Mouse (Mus musculus): ENCODE results near the gene Yeats2. TPM values are rescaled to one million over a fixed set of nuclear protein-coding genes. Genes with fewer than 3 reads are reported as not detected.

Yeats2 gene
- polyA plus RNA-seq, 1 experiment from 2014 or later = 39.7 TPM

- H3K9me3 ChIP-seq (ENCODE audit: control insufficient read depth, low read length) = no peaks in the 10 kb centered on the region
- WGBS = 92% methylated on average over 4 of the region's 4 CpGs
- no peak overlapping the region for H3K4me2 ChIP-seq (ENCODE audit: low read depth)
- no peak for ATAC-seq (ENCODE audit: insufficient read depth, low FRiP score, low TSS enrichment)
- H3K9ac ChIP-seq (ENCODE audit: low read length) = no peak overlapping the region
- DNase-seq (ENCODE audit: low spot score) = no peak
- no peaks in the 10 kb centered on the region for H3K27me3 ChIP-seq (ENCODE audit: control insufficient read depth, insufficient read depth, low read length)
- no peak overlapping the region for H3K27ac ChIP-seq (ENCODE audit: low read depth, low read length)
- H3K36me3 ChIP-seq (ENCODE audit: control insufficient read depth, insufficient read depth, low read length) = peaks cover 13% of the 10 kb centered on the region
- no peak overlapping the region for H3K4me3 ChIP-seq (ENCODE audit: low read depth, low read length)
- H3K4me1 ChIP-seq (ENCODE audit: control insufficient read depth, insufficient read depth, low read length) = no peaks in the 10 kb centered on the region
Measured at GRCm38 (mm10) chr16:20280238-20280637, 139.4 kb downstream of the Yeats2 start.

Other genes with a start within 250 kb of the Yeats2 start
- gene Klhl6, start 158.0 kb upstream of the Yeats2 start, polyA plus RNA-seq (2014; fragmentation: Nextera tagmentation; extraction: Ambion mirVana) = 8.1 and 9.7 TPM in 2 replicates
- 44.9 and 46.9 TPM in 2 replicates for gene Klhl24, start 43.5 kb upstream of the Yeats2 start, polyA plus RNA-seq (2014; fragmentation: Nextera tagmentation; extraction: Ambion mirVana)
- gene Map6d1, start 100.3 kb downstream of the Yeats2 start, polyA plus RNA-seq (2014; fragmentation: Nextera tagmentation; extraction: Ambion mirVana) = 1.8 and 2.0 TPM in 2 replicates
- gene Parl, start 161.3 kb downstream of the Yeats2 start, polyA plus RNA-seq (2014; fragmentation: Nextera tagmentation; extraction: Ambion mirVana) = 96.3 and 105 TPM in 2 replicates
- not detected in 2 replicates for gene Cyp2ab1, start 184.3 kb downstream of the Yeats2 start, polyA plus RNA-seq (2014; fragmentation: Nextera tagmentation; extraction: Ambion mirVana)

Data from neural tube, embryonic 11.5 days (tissue).